Mouse (Mus musculus): Measurements from ENCODE around the gene Cib1. TPM values are rescaled to one million over a fixed set of nuclear protein-coding genes. Genes with fewer than 3 reads are reported as not detected.
A peak's percentile ranks its signal among the peaks of the same experiment; 100 is the strongest.

Gene Cib1
- polyA plus RNA-seq, 1 experiment from 2014 or later = 42.3 TPM

DNA sequence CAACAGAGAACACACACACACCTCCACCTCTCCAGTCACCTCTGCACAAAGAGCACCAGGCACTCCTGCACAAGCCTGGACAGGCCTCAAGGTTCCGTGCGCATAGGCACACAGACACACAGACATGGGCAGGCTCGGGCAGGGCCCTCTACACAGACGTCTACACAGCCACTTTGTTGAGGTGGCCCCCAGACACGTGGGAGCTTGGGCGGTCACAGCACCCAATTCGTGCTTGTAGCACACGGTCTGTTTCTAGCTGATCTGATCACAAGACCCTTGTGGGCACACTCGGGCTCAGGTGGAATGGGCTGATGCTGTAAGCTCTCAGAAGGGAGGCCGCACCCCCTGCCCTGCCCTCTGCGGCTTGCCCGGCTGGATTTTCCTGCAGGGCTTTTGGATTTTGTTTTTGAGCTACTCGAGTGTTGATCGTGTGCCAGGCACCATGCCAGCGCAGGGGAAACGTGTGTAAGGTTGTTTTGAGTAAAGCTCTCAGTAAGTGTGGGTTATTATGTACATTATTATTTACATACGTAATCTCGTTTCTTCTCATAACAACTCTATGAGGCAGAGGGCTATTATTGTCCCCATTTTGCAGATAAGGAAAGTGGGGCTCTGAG lies 24.5 kb downstream of the Cib1 start:
- Histone ChIP-seq H3K27me3 (no peaks in the 10 kb centered on the region), H3K4me3 (no peak overlapping the region), H3K9me3 (no peaks in the 10 kb centered on the region), H3K27ac (replicated peaks) (0 out of 2 replicates have a peak overlapping the region, but pooled peaks have one; percentile 21), H3K4me1 (peaks cover 38% of the 10 kb centered on the region), H3K9ac (replicated peaks) (no peak overlapping the region), H3K36me3 (peaks cover 6% of the 10 kb centered on the region), H3K4me2 (replicated peaks) (no peak overlapping the region)
- 86% methylated on average over 18 of the region's 18 CpGs for WGBS
- ATAC-seq (ENCODE audit: low FRiP score, low read depth) = no peak

DNA sequence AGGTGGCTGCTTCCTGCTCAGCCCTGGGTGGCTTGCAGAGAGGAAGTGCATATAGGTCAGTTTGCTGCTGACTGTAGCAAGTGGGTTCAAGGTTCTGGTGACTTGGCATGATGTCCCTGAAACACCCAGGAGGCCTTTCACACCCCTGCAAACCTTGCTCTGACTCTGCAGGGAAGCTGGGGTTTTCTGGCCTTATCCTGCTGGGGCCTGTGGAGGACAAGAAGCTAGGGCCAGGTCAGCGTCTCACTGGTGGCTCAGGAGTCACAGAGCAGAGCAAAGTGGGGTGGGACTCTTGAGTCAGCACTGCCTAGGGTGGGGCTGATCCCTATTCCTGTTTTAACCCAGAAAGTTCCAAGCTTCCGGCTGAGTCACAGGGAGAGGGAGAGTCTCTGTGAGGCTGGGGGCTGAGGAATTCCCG lies 25.3 kb downstream of the Cib1 start:
- 73% methylated on average over 3 of the region's 3 CpGs for WGBS
- H3K4me2 ChIP-seq (replicated peaks) = no peak overlapping the region
- ATAC-seq (ENCODE audit: low FRiP score, low read depth) = no peak
- peaks cover 46% of the 10 kb centered on the region for H3K4me1 ChIP-seq
- no peak overlapping the region for H3K27ac ChIP-seq (replicated peaks)
- no peaks in the 10 kb centered on the region for H3K9me3 ChIP-seq
- no peaks in the 10 kb centered on the region for H3K36me3 ChIP-seq
- no peak overlapping the region for H3K9ac ChIP-seq (replicated peaks)
- H3K27me3 ChIP-seq = no peaks in the 10 kb centered on the region
- H3K4me3 ChIP-seq = no peak overlapping the region

DNA sequence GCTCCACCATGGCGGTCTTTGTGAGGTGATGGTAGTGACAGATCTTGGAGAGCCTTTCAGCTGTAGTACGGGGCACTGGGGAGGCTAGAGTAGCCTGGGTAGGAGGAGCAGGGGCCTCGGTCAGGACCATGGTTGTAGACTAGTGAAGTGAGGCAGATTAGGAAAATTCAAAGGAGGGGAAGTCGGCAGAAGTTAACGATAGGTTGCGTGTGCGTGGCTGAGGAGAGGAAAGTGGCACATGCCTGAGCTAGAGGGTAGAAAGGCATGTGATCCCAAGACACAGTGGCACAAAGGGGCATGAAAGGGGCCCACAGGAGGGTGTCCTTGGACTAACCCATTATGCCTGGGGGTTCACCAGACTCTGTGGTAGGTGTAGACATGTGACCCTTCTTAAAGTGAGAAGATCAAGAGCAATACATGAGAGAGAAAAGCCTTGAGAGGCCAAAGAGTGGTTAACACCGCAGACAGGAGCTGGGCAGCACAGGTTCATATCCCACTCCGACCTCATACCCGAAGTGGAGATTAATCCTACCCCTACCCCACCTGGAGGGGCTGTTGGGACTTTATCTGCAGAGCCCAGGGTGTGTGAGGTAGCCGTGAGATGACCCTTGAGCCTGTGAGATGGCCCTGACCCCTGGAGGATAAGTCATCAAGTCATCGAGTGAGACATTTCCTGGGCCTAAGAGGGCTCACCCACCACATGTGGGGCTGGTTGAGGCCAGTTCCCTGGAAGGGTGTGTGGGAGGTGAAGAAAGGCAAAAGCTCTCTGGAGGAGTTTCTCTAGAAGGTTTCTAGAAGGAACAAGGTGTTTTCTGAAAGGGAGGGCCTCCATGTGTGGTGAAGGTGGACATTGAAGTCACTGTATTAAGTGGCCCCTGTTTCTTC lies 26.7 kb downstream of the Cib1 start:
- H3K4me3 ChIP-seq = no peak overlapping the region
- no peak overlapping the region for H3K27ac ChIP-seq (replicated peaks)
- H3K9ac ChIP-seq (replicated peaks) = no peak overlapping the region
- no peak for ATAC-seq (ENCODE audit: low FRiP score, low read depth)
- 0 out of 2 replicates have a peak, but pooled peaks cover 2% of the 10 kb centered on the region for H3K27me3 ChIP-seq
- no peaks in the 10 kb centered on the region for H3K36me3 ChIP-seq
- 84% methylated on average over 12 of the region's 12 CpGs for WGBS
- no peak overlapping the region for H3K4me2 ChIP-seq (replicated peaks)
- no peaks in the 10 kb centered on the region for H3K9me3 ChIP-seq
- H3K4me1 ChIP-seq = peaks cover 59% of the 10 kb centered on the region

DNA sequence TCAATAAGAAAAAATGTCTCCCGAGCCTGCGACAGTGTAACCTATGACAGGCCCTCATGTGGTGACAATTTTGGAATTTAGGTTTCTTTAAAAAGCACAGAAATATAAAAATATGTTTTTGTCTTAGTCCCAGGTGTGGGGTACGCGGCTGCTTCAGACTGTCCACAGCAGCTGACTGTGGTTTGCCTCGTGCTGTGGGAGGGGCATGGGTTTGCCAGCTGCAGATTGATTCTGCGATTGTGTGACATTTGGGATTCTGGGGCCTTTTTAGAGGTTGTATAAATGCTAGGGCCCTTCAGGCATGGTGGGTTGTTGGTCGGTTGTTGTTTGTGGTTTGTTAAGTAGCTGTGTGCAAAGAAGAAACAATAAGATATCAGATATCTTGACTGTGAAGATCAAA lies 27.7 kb downstream of the Cib1 start:
- H3K4me3 ChIP-seq = no peak overlapping the region
- H3K36me3 ChIP-seq = no peaks in the 10 kb centered on the region
- no peak overlapping the region for H3K27ac ChIP-seq (replicated peaks)
- WGBS = 87% methylated on average over 7 of the region's 7 CpGs
- no peak for ATAC-seq (ENCODE audit: low FRiP score, low read depth)
- peaks cover 3% of the 10 kb centered on the region; the same call in 1 of the 2 replicates for H3K27me3 ChIP-seq
- H3K4me1 ChIP-seq = peaks cover 66% of the 10 kb centered on the region
- no peaks in the 10 kb centered on the region for H3K9me3 ChIP-seq
- H3K9ac ChIP-seq (replicated peaks) = no peak overlapping the region
- no peak overlapping the region for H3K4me2 ChIP-seq (replicated peaks)

DNA sequence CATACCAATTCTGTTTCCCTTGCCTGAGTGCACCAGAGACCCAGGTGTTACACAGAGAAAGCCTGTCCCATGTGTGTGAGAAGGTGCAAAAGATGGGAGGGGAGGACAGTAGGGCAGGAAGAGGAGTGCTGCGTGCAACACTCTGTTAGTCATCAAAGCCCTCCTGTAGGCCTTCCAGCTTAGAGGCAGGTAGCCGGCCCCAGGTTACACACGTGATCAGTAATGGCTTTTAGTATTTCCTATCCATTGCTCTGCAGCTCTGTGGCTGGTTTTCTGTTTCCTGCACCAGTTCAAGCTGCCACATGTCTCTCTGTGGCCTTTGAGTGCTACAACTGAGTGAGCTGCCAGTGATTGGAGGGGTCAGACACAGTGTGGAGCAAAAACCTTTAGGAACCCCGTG lies 28.3 kb downstream of the Cib1 start:
- 87% methylated on average over 4 of the region's 4 CpGs for WGBS
- no peaks in the 10 kb centered on the region for H3K9me3 ChIP-seq
- peaks cover 69% of the 10 kb centered on the region for H3K4me1 ChIP-seq
- H3K9ac ChIP-seq (replicated peaks) = no peak overlapping the region; the same call in 1 of the 2 replicates
- ATAC-seq (ENCODE audit: low FRiP score, low read depth) = no peak
- H3K36me3 ChIP-seq = no peaks in the 10 kb centered on the region
- H3K27me3 ChIP-seq = peaks cover 3% of the 10 kb centered on the region; the same call in 1 of the 2 replicates
- H3K4me2 ChIP-seq (replicated peaks) = no peak overlapping the region
- H3K4me3 ChIP-seq = no peak overlapping the region
- peak overlapping the region; percentile 72 for H3K27ac ChIP-seq (replicated peaks)

DNA sequence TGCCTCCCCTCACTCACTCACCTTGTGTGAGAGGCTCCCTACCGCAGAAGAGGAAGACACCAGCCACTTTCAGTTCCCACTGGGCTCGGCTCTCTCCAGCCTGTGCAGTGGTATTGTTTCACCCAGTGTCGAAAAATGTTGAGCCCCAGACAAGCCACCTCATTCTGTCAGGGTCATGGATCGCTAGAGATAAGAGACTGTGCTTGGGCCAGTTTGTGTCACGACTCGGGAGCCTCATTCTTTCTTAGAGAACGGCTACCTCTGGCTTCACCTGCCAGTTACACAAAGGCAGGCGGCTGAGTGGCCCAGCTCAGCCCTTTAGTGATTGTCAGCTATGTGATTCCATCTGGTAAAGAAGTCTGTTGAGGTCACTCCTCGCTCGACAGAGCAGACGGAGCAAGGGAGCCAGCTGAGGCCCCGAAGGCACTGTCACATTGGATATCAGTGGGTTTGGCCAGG lies 28.9 kb downstream of the Cib1 start:
- H3K9me3 ChIP-seq = no peaks in the 10 kb centered on the region
- H3K27me3 ChIP-seq = peaks cover 3% of the 10 kb centered on the region; the same call in 1 of the 2 replicates
- peak overlapping the region; percentile 72 for H3K27ac ChIP-seq (replicated peaks)
- no peak overlapping the region for H3K4me3 ChIP-seq
- 45% methylated on average over 12 of the region's 12 CpGs for WGBS
- peak overlapping the region; percentile 31; the same call in 1 of the 2 replicates for H3K9ac ChIP-seq (replicated peaks)
- peaks cover 70% of the 10 kb centered on the region for H3K4me1 ChIP-seq
- H3K36me3 ChIP-seq = no peaks in the 10 kb centered on the region
- no peak for ATAC-seq (ENCODE audit: low FRiP score, low read depth)
- 0 out of 2 replicates have a peak overlapping the region, but pooled peaks have one; percentile 9 for H3K4me2 ChIP-seq (replicated peaks)

DNA sequence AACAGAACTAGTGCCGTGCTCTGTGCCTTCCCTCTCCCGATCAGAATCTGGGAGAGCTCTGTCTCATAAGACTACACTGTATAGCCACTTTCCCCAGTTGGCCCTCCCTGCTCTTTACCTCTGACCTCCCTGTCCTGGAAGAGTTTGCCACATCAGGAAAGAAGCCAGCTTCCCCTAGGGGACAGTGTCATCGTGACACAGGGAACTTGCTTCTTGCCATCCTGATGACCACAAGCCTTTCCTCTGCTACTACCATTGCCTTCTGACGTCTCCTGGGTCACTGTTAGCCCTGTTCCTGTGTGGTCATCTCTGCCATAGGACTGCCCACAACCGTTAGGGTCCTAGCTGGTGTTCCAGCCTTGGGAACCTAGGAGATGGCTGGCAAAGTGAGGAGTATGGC lies 29.7 kb downstream of the Cib1 start:
- H3K9me3 ChIP-seq = no peaks in the 10 kb centered on the region
- 0 out of 2 replicates have a peak overlapping the region, but pooled peaks have one; percentile 15 for H3K9ac ChIP-seq (replicated peaks)
- H3K4me1 ChIP-seq = peaks cover 64% of the 10 kb centered on the region
- H3K4me3 ChIP-seq = no peak overlapping the region
- H3K36me3 ChIP-seq = no peaks in the 10 kb centered on the region
- peaks cover 3% of the 10 kb centered on the region; the same call in 1 of the 2 replicates for H3K27me3 ChIP-seq
- H3K4me2 ChIP-seq (replicated peaks) = no peak overlapping the region
- 81% methylated on average over 5 of the region's 5 CpGs for WGBS
- no peak for ATAC-seq (ENCODE audit: low FRiP score, low read depth)
- peak overlapping the region; percentile 72 for H3K27ac ChIP-seq (replicated peaks)

DNA sequence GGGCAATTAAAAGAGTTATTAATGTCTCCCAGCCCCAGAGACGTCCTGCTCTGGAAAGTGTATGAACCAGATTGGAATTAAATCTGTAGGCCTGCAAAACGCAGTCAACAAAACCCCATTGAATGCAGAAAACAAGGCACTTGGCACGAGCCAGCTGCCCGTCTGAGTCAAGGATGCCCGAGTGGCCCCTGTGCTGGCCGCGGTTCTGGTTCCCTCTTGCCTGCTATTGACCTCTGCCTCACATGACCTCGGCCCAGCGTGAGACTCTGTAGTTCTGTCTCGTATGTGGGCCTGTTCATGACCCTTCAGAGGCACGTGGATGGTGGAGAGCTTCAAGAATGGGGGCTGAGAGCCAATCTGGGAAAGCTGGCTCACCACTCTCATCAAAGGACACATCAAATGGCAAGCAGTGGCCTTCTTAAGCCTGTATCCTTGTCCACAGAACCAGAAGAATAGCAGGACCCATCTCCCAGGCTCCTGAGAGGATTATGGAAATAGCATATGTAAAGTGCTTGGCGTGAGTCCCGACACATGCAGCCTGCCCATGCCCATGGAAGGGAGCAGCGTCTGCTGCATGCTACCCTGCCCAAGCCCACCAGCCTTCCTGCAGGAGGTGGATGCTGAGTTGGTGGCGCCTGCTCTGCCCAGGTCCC lies 30.6 kb downstream of the Cib1 start:
- 65% methylated on average over 15 of the region's 15 CpGs for WGBS
- H3K9ac ChIP-seq (replicated peaks) = no peak overlapping the region
- no peaks in the 10 kb centered on the region for H3K36me3 ChIP-seq
- H3K9me3 ChIP-seq = no peaks in the 10 kb centered on the region
- H3K27ac ChIP-seq (replicated peaks) = peak overlapping the region; percentile 46; the same call in 1 of the 2 replicates
- H3K4me3 ChIP-seq = no peak overlapping the region
- H3K4me1 ChIP-seq = peaks cover 71% of the 10 kb centered on the region
- no peak for ATAC-seq (ENCODE audit: low FRiP score, low read depth)
- H3K27me3 ChIP-seq = peaks cover 3% of the 10 kb centered on the region; the same call in 1 of the 2 replicates
- H3K4me2 ChIP-seq (replicated peaks) = no peak overlapping the region

DNA sequence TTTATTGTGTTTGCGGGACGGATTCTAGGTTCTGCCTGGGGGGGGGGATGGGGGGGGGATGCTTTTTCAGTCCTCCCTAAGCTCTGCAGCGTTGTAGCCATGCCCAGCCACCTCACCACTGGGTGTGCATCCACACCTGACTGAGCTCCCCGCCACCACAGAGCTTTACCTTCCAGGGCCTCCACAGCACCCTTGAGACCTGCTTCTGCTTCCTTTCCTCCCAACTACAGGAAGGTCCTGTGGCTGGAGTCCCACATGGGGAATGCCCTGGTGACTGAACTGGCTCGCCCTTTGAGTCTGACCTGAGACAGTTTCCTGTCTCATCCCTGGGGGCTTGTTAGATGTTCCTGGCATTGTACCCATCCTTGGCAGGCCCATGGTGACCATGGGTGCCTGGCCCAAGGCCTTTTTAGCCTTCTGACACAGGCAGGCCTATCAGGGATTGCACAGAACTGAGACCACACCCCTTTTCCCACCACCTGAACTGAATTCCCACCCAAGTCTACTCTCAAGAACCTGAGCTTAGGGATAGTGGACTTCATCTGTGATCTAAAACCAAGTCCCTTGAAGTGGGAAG lies 31.6 kb downstream of the Cib1 start:
- ATAC-seq (ENCODE audit: low FRiP score, low read depth) = no peak
- no peak overlapping the region for H3K27ac ChIP-seq (replicated peaks)
- H3K4me1 ChIP-seq = peaks cover 72% of the 10 kb centered on the region

DNA sequence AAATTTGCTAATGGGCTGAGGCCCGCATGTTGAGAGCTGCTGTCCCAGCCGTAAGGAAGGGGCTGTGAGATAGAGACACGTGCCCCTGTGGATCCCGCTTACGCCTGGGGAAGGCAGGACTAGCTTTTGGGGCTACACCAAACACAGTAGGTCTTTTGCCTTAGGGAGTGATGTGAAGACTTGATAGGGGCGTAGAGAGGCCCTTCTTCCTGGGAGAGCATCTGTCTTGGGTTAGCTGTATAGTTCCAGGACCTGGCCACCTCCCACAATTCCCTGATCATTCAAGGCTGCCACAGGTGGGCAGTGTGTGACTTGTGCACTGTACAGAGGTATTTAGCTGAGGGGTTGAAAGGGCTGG lies 32.0 kb downstream of the Cib1 start:
- no peak for ATAC-seq (ENCODE audit: low FRiP score, low read depth)
- Histone ChIP-seq H3K4me1 (peaks cover 69% of the 10 kb centered on the region), H3K4me2 (replicated peaks) (peak overlapping the region; percentile 28; the same call in 1 of the 2 replicates), H3K27ac (replicated peaks) (no peak overlapping the region), H3K36me3 (no peaks in the 10 kb centered on the region), H3K9ac (replicated peaks) (no peak overlapping the region), H3K4me3 (no peak overlapping the region), H3K9me3 (no peaks in the 10 kb centered on the region), H3K27me3 (peaks cover 3% of the 10 kb centered on the region; the same call in 1 of the 2 replicates)
- WGBS = 86% methylated on average over 6 of the region's 6 CpGs

More for the DNA sequence above, 31.6 kb downstream of the Cib1 start:
- Histone ChIP-seq H3K9ac (replicated peaks) (no peak overlapping the region), H3K4me2 (replicated peaks) (no peak overlapping the region), H3K9me3 (no peaks in the 10 kb centered on the region), H3K27me3 (peaks cover 3% of the 10 kb centered on the region; the same call in 1 of the 2 replicates), H3K36me3 (no peaks in the 10 kb centered on the region), H3K4me3 (no peak overlapping the region)
- WGBS = 90% methylated on average over 5 of the region's 5 CpGs

DNA sequence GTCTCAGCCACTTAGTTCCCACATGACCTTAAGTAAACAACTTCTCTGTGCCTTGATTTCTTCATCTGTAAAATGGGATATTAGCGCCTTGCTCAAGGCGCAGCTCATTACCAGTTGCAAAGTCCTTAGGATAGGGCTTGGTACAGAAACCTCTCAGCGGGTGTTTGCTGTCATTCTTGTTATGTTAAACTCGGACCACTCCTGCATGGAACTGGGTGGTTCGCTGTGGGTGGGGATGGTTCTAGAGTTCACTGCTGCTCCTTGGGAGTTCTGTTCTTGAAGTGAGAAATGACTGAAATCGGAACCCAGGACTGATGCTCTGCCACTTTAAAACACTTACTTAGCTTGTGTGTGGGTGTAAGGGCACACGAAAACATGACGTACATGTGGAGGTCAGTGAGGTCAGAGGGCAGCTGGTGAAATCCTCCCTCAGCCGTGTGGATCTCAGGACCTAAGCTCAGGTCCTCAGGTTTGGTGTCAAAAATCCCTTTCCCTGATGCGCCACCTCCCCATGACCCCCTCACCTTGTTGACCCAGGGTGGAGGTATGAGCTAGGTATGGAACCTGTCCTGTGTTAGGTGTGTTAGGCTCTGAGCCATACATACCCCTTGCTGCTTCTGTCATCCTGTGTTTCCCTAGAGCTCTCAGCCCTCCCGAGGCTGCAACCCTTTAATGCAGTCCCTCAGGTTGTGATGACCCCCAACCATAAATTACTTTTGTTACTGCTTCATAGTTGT lies 32.6 kb downstream of the Cib1 start:
- no peak overlapping the region; the same call in 1 of the 2 replicates for H3K27ac ChIP-seq (replicated peaks)
- H3K9me3 ChIP-seq = no peaks in the 10 kb centered on the region
- peaks cover 71% of the 10 kb centered on the region for H3K4me1 ChIP-seq
- peaks cover 3% of the 10 kb centered on the region; the same call in 1 of the 2 replicates for H3K27me3 ChIP-seq
- H3K9ac ChIP-seq (replicated peaks) = no peak overlapping the region
- ATAC-seq (ENCODE audit: low FRiP score, low read depth) = no peak
- H3K36me3 ChIP-seq = no peaks in the 10 kb centered on the region
- H3K4me2 ChIP-seq (replicated peaks) = peak overlapping the region; percentile 80
- H3K4me3 ChIP-seq = peak overlapping the region; percentile 67; the same call in 1 of the 2 replicates
- 76% methylated on average over 11 of the region's 11 CpGs for WGBS

Measured in midbrain, embryonic 12.5 days (tissue).